Mouse (Mus musculus): ENCODE results near the gene Nat8f2. TPM values are rescaled to one million over a fixed set of nuclear protein-coding genes. Genes with fewer than 3 reads are reported as not detected.

Nat8f2 gene
- polyA plus RNA-seq, 1 experiment: 0.02 TPM

DNA sequence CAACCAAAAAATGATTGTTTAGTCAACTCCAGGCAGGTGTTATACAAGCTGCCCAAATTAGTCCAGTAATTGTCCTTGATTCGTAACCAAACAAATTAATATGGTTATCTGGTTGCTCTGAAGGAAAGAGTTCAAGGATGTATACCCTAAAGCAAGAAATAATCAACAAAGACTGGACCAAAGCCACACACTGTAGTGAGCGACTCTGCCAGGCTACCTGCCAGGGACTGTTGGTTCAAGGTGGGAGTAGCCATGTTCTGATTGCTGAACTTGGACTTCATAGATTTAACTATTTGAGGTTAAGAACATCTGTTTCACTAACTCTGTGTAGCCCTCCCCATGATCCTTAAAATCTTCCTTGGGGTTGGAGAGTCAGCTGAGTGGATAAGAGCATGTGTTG lies 5.8 kb downstream of the Nat8f2 start:
- no peak for DNase-seq (ENCODE audit: low read depth in 1 of 2, low spot score in 2 of 2)
- H3K4me3 ChIP-seq (ENCODE audit: extremely low read depth, insufficient read depth, insufficient read length): no peak overlapping the region
- no peaks in the 10 kb centered on the region for H3K36me3 ChIP-seq (ENCODE audit: control insufficient read depth, insufficient read depth, low read length)
- TF ChIP-seq CTCF (IDR thresholded peaks at IDR 0.05; ENCODE audit: extremely low read depth, insufficient read depth, insufficient read length, insufficient replicate concordance): no peak
- no peak for TF ChIP-seq POLR2A (IDR thresholded peaks at IDR 0.05; ENCODE audit: low read depth, low read length)
- no peak overlapping the region for H3K27ac ChIP-seq (ENCODE audit: insufficient read depth, low read length)
- H3K4me1 ChIP-seq (ENCODE audit: control insufficient read depth, insufficient read depth, insufficient read length): no peaks in the 10 kb centered on the region
- WGBS: 81% methylated on average over 2 of the region's 2 CpGs
- no peaks in the 10 kb centered on the region for H3K27me3 ChIP-seq (ENCODE audit: control insufficient read depth, insufficient read depth, low read length)

DNA sequence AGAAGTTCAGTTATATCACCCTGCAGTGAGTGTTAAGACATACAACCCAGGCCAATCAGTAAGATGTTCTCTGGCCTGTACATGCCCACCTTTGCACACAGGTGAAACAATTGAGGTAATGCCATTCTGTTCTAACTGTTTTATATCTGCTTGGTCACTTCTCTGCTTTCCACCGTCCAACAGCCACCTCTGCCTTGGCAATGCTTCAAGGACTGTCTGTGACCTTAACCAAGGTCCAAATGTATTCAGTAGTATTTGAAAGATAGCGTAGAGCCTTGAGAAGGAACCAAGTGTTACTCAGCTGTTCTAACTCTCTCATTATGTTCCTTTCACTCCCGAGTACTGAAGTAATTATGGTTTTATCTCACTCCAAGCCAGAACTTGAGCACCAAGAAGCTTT lies 6.4 kb downstream of the Nat8f2 start:
- no peaks in the 10 kb centered on the region for H3K4me1 ChIP-seq (ENCODE audit: control insufficient read depth, insufficient read depth, insufficient read length)
- H3K27ac ChIP-seq (ENCODE audit: insufficient read depth, low read length): no peak overlapping the region
- H3K4me3 ChIP-seq (ENCODE audit: extremely low read depth, insufficient read depth, insufficient read length): no peak overlapping the region
- no peaks in the 10 kb centered on the region for H3K27me3 ChIP-seq (ENCODE audit: control insufficient read depth, insufficient read depth, low read length)
- WGBS: 86% methylated on average over 3 of the region's 3 CpGs
- no peak for TF ChIP-seq CTCF (IDR thresholded peaks at IDR 0.05; ENCODE audit: extremely low read depth, insufficient read depth, insufficient read length, insufficient replicate concordance)
- no peak for TF ChIP-seq POLR2A (IDR thresholded peaks at IDR 0.05; ENCODE audit: low read depth, low read length)
- no peaks in the 10 kb centered on the region for H3K36me3 ChIP-seq (ENCODE audit: control insufficient read depth, insufficient read depth, low read length)
- DNase-seq (ENCODE audit: low read depth in 1 of 2, low spot score in 2 of 2): no peak

DNA sequence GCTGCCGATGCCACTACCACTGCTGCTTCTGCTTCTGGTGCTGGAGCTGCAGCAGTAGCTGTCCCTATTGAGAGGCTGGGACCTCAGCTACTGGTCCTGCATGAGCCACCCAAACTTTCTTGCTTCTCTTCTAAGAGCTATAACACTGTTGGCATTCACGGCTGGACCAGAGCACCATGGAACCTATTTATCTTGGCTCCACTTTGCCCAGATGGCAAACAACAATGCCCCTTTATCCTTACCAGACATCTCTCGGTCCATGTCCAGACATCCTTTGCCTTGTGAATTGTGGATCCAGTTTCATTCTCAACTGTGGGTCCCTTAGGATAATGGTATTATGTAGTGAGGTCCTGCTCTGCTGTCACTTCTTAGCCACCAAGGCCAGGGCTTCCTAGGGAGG lies 7.7 kb downstream of the Nat8f2 start:
- Histone ChIP-seq H3K27me3 (ENCODE audit: control insufficient read depth, insufficient read depth, low read length) (no peaks in the 10 kb centered on the region), H3K36me3 (ENCODE audit: control insufficient read depth, insufficient read depth, low read length) (no peaks in the 10 kb centered on the region), H3K27ac (ENCODE audit: insufficient read depth, low read length) (no peak overlapping the region), H3K4me3 (ENCODE audit: extremely low read depth, insufficient read depth, insufficient read length) (no peak overlapping the region), H3K4me1 (ENCODE audit: control insufficient read depth, insufficient read depth, insufficient read length) (no peaks in the 10 kb centered on the region)
- WGBS: 94% methylated on average over 3 of the region's 3 CpGs
- DNase-seq (ENCODE audit: low read depth in 1 of 2, low spot score in 2 of 2): no peak
- no peak for TF ChIP-seq CTCF (IDR thresholded peaks at IDR 0.05; ENCODE audit: extremely low read depth, insufficient read depth, insufficient read length, insufficient replicate concordance)

DNA sequence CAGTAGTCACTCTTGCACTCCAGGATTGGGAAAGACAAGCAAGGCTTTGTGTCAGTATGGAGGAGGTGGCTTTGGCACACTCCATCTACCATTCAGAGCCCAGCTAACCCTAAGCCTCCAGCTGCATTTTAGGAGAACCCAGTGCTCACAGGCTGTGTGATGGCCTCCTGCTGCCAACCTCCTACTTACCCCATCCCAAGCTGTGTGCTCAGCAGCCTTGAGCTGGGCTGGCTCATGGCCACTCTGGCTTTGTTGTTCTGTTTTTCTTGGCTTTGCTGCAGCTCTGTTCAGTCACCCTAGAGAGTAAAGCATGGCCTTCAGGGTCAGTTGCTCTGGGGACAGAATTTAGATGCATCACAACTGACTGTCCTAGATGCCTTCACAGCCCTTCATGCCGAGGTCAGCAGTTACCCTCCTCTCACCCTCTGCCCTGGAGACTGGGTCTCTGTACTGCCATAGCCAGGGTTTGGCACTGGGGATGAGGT lies 12.7 kb downstream of the Nat8f2 start:
- H3K27ac ChIP-seq (ENCODE audit: insufficient read depth, low read length): no peak overlapping the region; the same call in 1 of the 2 replicates
- H3K4me1 ChIP-seq (ENCODE audit: control insufficient read depth, insufficient read depth, insufficient read length): no peaks in the 10 kb centered on the region
- no peaks in the 10 kb centered on the region for H3K36me3 ChIP-seq (ENCODE audit: control insufficient read depth, insufficient read depth, low read length)
- no peaks in the 10 kb centered on the region for H3K27me3 ChIP-seq (ENCODE audit: control insufficient read depth, insufficient read depth, low read length)
- H3K4me3 ChIP-seq (ENCODE audit: extremely low read depth, insufficient read depth, insufficient read length): no peak overlapping the region
- no peak for TF ChIP-seq POLR2A (IDR thresholded peaks at IDR 0.05; ENCODE audit: low read depth, low read length)
- TF ChIP-seq CTCF (IDR thresholded peaks at IDR 0.05; ENCODE audit: extremely low read depth, insufficient read depth, insufficient read length, insufficient replicate concordance): no peak
- WGBS: 69% methylated on average over 1 of the region's 1 CpGs
- no peak for DNase-seq (ENCODE audit: low read depth in 1 of 2, low spot score in 2 of 2)

DNA sequence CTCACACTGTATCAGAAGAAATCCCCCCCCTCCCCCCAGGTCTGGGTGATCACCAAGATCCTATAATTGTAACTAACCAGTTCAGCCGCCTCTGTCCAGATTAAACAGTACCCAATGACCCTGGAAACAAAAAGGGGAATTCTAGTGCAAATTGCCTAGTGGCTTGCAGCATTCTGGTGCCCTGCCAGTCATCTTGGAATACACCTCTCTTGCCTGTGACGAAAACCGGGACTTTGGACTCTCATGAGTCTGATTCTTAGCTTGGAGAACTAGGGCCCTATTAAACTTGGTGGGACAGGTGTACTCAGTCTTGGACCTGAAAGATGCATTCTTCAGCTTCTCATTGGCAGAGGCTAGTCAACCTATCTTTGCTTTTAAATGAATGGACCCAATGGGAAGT lies 15.5 kb downstream of the Nat8f2 start:
- no peak for DNase-seq (ENCODE audit: low read depth in 1 of 2, low spot score in 2 of 2)
- Histone ChIP-seq H3K27ac (ENCODE audit: insufficient read depth, low read length) (no peak overlapping the region), H3K27me3 (ENCODE audit: control insufficient read depth, insufficient read depth, low read length) (no peaks in the 10 kb centered on the region), H3K4me3 (ENCODE audit: extremely low read depth, insufficient read depth, insufficient read length) (no peak overlapping the region), H3K4me1 (ENCODE audit: control insufficient read depth, insufficient read depth, insufficient read length) (no peaks in the 10 kb centered on the region), H3K36me3 (ENCODE audit: control insufficient read depth, insufficient read depth, low read length) (no peaks in the 10 kb centered on the region)
- no peak for TF ChIP-seq CTCF (IDR thresholded peaks at IDR 0.05; ENCODE audit: extremely low read depth, insufficient read depth, insufficient read length, insufficient replicate concordance)
- no peak for TF ChIP-seq POLR2A (IDR thresholded peaks at IDR 0.05; ENCODE audit: low read depth, low read length)
- WGBS: 89% methylated on average over 3 of the region's 3 CpGs

DNA sequence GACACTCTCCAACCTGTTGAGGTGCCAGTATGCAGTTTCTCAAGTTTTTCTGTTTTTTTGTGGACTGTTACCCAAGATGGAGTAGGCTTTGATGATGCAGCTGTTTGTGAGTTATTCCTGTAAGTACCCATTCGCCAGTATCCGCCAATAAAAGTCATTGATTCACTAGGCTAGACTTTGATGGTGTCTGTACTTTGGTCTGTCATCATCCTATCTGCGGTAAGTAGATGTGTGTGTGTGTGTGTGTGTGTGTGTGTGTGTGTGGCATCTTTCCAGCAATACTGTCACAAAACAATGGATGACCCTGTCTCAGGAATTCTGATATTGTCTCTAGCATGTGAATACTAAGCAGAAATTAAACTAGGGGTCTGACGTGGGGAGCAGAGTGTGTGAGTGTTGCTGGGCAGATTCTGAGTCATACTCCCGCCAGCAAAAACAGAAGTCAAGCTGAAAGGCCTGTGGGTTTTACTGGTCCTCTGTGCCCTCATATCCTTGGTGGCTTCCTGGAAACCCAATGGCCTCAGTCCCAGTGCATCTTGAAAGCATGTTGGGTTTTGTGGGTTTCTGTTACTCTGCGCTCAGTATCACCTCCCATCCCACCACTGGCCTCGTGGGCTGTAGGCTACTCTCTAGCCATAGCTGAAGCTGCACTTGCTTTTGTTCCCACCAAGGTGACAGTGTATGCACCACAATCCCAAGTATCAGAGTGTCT lies 17.7 kb downstream of the Nat8f2 start:
- no peak for DNase-seq (ENCODE audit: low read depth in 1 of 2, low spot score in 2 of 2)
- no peak overlapping the region for H3K27ac ChIP-seq (ENCODE audit: insufficient read depth, low read length)
- no peaks in the 10 kb centered on the region for H3K4me1 ChIP-seq (ENCODE audit: control insufficient read depth, insufficient read depth, insufficient read length)
- no peaks in the 10 kb centered on the region for H3K27me3 ChIP-seq (ENCODE audit: control insufficient read depth, insufficient read depth, low read length)
- H3K36me3 ChIP-seq (ENCODE audit: control insufficient read depth, insufficient read depth, low read length): no peaks in the 10 kb centered on the region
- no peak overlapping the region for H3K4me3 ChIP-seq (ENCODE audit: extremely low read depth, insufficient read depth, insufficient read length)
- TF ChIP-seq CTCF (IDR thresholded peaks at IDR 0.05; ENCODE audit: extremely low read depth, insufficient read depth, insufficient read length, insufficient replicate concordance) (no peak), POLR2A (IDR thresholded peaks at IDR 0.05; ENCODE audit: low read depth, low read length) (no peak)
- WGBS: 52% methylated on average over 7 of the region's 7 CpGs

DNA sequence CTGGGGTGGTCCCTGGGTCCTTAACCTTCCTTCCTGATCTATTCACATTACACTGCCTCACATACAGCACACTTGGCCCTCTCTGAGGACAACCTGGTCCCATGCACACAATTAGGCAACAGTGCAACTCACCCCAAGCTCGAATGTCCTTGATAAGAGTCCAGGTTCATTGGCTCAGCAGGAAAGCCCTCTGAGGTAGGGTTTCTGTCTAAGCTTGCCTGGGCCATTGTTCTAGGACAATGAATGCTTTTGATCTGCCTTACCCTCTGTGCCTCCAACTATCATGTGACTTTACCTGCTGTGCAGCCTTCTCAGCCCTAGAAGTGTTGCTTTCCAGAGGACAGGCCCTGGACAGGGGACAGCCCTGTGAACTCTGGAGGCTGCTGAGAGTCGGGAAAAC lies 19.7 kb downstream of the Nat8f2 start:
- no peak for DNase-seq (ENCODE audit: low read depth in 1 of 2, low spot score in 2 of 2)
- TF ChIP-seq POLR2A (IDR thresholded peaks at IDR 0.05; ENCODE audit: low read depth, low read length): no peak
- no peak for TF ChIP-seq CTCF (IDR thresholded peaks at IDR 0.05; ENCODE audit: extremely low read depth, insufficient read depth, insufficient read length, insufficient replicate concordance)
- Histone ChIP-seq H3K4me1 (ENCODE audit: control insufficient read depth, insufficient read depth, insufficient read length) (no peaks in the 10 kb centered on the region), H3K27me3 (ENCODE audit: control insufficient read depth, insufficient read depth, low read length) (no peaks in the 10 kb centered on the region), H3K4me3 (ENCODE audit: extremely low read depth, insufficient read depth, insufficient read length) (no peak overlapping the region), H3K27ac (ENCODE audit: insufficient read depth, low read length) (no peak overlapping the region), H3K36me3 (ENCODE audit: control insufficient read depth, insufficient read depth, low read length) (no peaks in the 10 kb centered on the region)
- 68% methylated on average over 2 of the region's 2 CpGs for WGBS

All from spleen, adult 2 months (tissue).